Mouse (Mus musculus) cerebellum, adult 11-12 months (tissue): ENCODE data around the gene Lamtor1.

Experiments used
- DNase-seq: peaks from one replicate; pipeline ENCODE4 v3.0.0; 2022

Gene Lamtor1

GRCm38 (mm10) chr7:101905561-101906286, at the start of gene Lamtor1:
Lamtor1 (plus strand) TSS chr7:101905904.
- DNase-seq: peak; percentile 99

- no peak for DNase-seq
Measured at GRCm38 (mm10) chr7:101857094-101857493, 48.6 kb upstream of the Lamtor1 start, which contains the start of gene Folr2. Folr2 (minus strand) TSS chr7:101857194.

- no peak for DNase-seq
Measured at GRCm38 (mm10) chr7:101858362-101858761, 47.3 kb upstream of the Lamtor1 start.

- DNase-seq: no peak
Measured at GRCm38 (mm10) chr7:101860978-101861377, 44.7 kb upstream of the Lamtor1 start.

- DNase-seq: no peak
Measured at GRCm38 (mm10) chr7:101862291-101862690, 43.4 kb upstream of the Lamtor1 start.

- no peak for DNase-seq
Measured at GRCm38 (mm10) chr7:101863415-101863814, 42.3 kb upstream of the Lamtor1 start, which contains the start of gene Anapc15. Anapc15 (plus strand) TSS chr7:101863715.

GRCm38 (mm10) chr7:101866491-101867265, 39.0 kb upstream of the Lamtor1 start:
- DNase-seq: no peak

GRCm38 (mm10) chr7:101867482-101867881, 38.2 kb upstream of the Lamtor1 start:
- no peak for DNase-seq

- DNase-seq: no peak
Measured at GRCm38 (mm10) chr7:101868241-101869162, 37.2 kb upstream of the Lamtor1 start.

GRCm38 (mm10) chr7:101869163-101869500, 36.6 kb upstream of the Lamtor1 start:
- DNase-seq: no peak

- no peak for DNase-seq
Measured at GRCm38 (mm10) chr7:101870629-101871028, 35.1 kb upstream of the Lamtor1 start, which contains the start of gene Folr1. Folr1 (minus strand) TSS chr7:101870788.

- DNase-seq: no peak
Measured at GRCm38 (mm10) chr7:101871296-101871695, 34.4 kb upstream of the Lamtor1 start.

GRCm38 (mm10) chr7:101875978-101876377, 29.7 kb upstream of the Lamtor1 start:
- DNase-seq: no peak

GRCm38 (mm10) chr7:101880855-101881254, 24.8 kb upstream of the Lamtor1 start:
- DNase-seq: no peak

GRCm38 (mm10) chr7:101882413-101883154, 23.1 kb upstream of the Lamtor1 start:
- DNase-seq: no peak

GRCm38 (mm10) chr7:101884160-101884559, 21.5 kb upstream of the Lamtor1 start:
- no peak for DNase-seq

GRCm38 (mm10) chr7:101886274-101886673, 19.4 kb upstream of the Lamtor1 start:
- DNase-seq: no peak

- DNase-seq: no peak
Measured at GRCm38 (mm10) chr7:101888460-101888859, 17.2 kb upstream of the Lamtor1 start.

GRCm38 (mm10) chr7:101895695-101896094, 10.0 kb upstream of the Lamtor1 start:
- DNase-seq: peak; percentile 30

GRCm38 (mm10) chr7:101896104-101897066, 9.3 kb upstream of the Lamtor1 start:
- peak; percentile 98 for DNase-seq
